Mouse (Mus musculus): ENCODE data around the gene Btk. TPM values are rescaled to one million over a fixed set of nuclear protein-coding genes. Genes with fewer than 3 reads are reported as not detected.

Btk gene
- polyA plus RNA-seq, 1 experiment = 79.4 TPM

DNA sequence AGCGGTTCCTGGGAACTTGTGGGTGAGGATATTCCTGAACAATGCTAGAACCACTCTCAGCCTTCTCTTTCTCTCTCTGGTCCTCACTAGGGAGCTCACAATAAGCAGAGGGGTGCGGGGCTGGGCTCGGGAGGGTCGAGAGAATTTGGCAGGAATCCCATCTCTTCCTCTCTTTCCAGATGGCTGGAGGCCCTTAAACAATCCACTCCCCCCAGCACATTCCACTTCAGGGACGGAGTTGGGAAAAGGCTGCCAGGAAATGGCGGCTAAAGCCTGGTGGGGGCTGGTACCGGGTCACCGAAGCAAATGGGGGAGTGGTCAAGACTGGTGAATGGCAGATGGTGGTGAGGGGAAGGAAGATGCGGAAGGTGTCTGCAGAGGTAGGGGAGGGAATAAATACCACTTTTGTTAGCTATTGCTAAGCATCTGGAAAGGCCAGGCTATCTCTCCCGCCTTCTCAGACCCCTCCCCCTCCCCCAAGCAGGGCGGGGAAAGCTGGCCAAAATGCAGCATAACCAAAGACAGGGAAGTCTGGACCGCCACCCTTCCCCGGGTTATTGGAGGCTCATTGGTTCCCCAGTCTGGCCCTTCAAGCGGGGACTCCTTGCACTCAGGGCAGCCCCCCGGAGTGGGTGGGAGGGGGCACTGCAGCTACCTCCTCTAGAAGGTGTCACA, 29.1 kb upstream of the Btk start:
- H3K27ac ChIP-seq (ENCODE audit: control insufficient read depth, insufficient read depth, low read depth, low read length, poor library complexity) = no peak overlapping the region
- no peaks in the 10 kb centered on the region; the same call in 1 of the 2 replicates for H3K4me1 ChIP-seq (ENCODE audit: control insufficient read depth, insufficient read depth, low read length)
- WGBS = 17% methylated on average over 15 of the region's 15 CpGs
- TF ChIP-seq CTCF (IDR thresholded peaks at IDR 0.05; ENCODE audit: control insufficient read depth, insufficient read depth, low read length) = no peak
- no peak for TF ChIP-seq POLR2A (IDR thresholded peaks at IDR 0.05; ENCODE audit: borderline replicate concordance, control insufficient read depth, low read depth, low read length)
- H3K4me3 ChIP-seq (replicated peaks; ENCODE audit: control insufficient read depth, low read depth, low read length) = peak overlapping the region; percentile 54

DNA sequence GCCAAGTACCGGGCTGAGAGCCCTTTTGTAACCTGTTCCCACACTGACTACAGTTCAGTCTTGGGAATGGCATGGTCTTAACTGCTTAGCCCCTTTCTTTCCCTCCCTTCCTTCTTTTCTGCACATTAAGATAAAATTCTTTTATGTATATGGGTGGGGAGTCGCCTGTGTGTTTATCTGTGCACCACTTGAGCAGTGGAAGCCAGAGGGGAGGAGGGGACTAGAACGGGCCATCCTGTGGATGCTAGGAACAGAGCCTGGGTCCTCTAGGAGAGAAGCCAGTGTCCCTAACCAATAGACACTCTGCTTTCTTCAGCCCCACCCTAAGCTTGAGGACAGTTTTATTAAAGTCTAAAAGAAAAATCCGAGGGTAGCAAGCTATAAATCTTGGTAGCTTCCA, 27.6 kb upstream of the Btk start:
- TF ChIP-seq CTCF (IDR thresholded peaks at IDR 0.05; ENCODE audit: control insufficient read depth, insufficient read depth, low read length) (no peak), POLR2A (IDR thresholded peaks at IDR 0.05; ENCODE audit: borderline replicate concordance, control insufficient read depth, low read depth, low read length) (no peak)
- 45% methylated on average over 4 of the region's 4 CpGs for WGBS
- Histone ChIP-seq H3K4me1 (ENCODE audit: control insufficient read depth, insufficient read depth, low read length) (no peaks in the 10 kb centered on the region; the same call in 1 of the 2 replicates), H3K4me3 (replicated peaks; ENCODE audit: control insufficient read depth, low read depth, low read length) (no peak overlapping the region), H3K27ac (ENCODE audit: control insufficient read depth, insufficient read depth, low read depth, low read length, poor library complexity) (no peak overlapping the region)

DNA sequence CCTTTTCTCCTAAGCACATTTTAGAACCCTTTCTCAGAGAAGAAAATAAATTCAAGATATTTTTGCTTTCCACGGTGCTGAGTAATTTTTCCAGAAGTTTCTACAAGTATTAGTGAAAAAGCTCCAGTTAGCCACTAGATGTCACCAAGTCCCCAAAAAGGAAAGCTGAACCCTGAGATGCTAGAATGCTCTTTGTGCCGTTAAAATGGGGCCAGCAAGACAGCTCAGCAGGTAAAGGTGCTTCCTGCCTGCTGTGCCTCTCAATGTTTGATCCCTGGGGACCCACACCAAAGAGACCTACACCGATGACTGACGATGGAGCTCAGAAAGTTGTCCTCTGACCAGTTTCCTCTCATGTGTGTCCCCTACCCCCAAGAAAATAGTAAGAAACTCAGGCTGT, 26.1 kb upstream of the Btk start:
- Histone ChIP-seq H3K4me3 (replicated peaks; ENCODE audit: control insufficient read depth, low read depth, low read length) (no peak overlapping the region), H3K4me1 (ENCODE audit: control insufficient read depth, insufficient read depth, low read length) (no peaks in the 10 kb centered on the region; the same call in 1 of the 2 replicates), H3K27ac (ENCODE audit: control insufficient read depth, insufficient read depth, low read depth, low read length, poor library complexity) (no peak overlapping the region)
- no peak for TF ChIP-seq POLR2A (IDR thresholded peaks at IDR 0.05; ENCODE audit: borderline replicate concordance, control insufficient read depth, low read depth, low read length)
- no peak for TF ChIP-seq CTCF (IDR thresholded peaks at IDR 0.05; ENCODE audit: control insufficient read depth, insufficient read depth, low read length)
- WGBS = 12% methylated on average over 4 of the region's 4 CpGs

DNA sequence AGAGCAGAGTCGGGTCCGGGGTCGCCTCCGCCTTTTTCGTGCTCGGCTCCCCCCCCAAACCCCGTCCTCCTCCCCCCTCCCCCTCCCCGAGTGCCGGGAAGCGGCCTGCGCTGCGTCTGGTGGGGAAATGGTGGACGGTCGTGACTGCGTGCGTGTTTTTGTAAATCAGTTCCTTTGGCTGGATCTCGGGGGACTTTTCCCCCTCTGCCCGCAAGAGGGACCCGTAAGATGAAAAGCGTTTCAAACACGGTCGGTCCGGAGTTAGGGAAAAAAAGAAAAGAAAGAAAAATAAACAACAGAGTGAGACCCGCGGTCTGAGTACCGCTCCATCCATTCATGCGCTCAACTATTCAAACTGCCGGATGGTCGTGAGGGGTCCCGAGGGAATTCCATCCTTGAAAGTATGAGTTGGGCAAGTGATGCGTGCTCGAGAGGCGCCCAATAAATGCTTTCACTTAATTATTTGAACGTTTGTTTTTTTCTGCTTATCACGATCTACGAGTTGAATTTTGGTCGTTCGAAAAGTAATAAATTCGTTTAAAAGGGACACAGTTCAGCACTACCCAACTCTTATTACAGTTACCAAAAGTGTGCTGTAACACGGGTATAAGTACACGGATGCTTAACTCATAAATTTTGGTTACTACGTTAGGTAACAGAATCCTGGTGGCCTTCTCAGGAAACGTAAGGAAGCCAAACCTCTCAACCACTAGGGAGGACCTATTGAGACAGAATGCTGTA, 18.2 kb upstream of the Btk start:
- Histone ChIP-seq H3K4me1 (ENCODE audit: control insufficient read depth, insufficient read depth, low read length) (no peaks in the 10 kb centered on the region; the same call in 1 of the 2 replicates), H3K4me3 (replicated peaks; ENCODE audit: control insufficient read depth, low read depth, low read length) (peak overlapping the region; percentile 79), H3K27ac (ENCODE audit: control insufficient read depth, insufficient read depth, low read depth, low read length, poor library complexity) (peak overlapping the region; percentile 93)
- no peak for TF ChIP-seq POLR2A (IDR thresholded peaks at IDR 0.05; ENCODE audit: borderline replicate concordance, control insufficient read depth, low read depth, low read length)
- no peak for TF ChIP-seq CTCF (IDR thresholded peaks at IDR 0.05; ENCODE audit: control insufficient read depth, insufficient read depth, low read length)
- WGBS = 14% methylated on average over 33 of the region's 43 CpGs

DNA sequence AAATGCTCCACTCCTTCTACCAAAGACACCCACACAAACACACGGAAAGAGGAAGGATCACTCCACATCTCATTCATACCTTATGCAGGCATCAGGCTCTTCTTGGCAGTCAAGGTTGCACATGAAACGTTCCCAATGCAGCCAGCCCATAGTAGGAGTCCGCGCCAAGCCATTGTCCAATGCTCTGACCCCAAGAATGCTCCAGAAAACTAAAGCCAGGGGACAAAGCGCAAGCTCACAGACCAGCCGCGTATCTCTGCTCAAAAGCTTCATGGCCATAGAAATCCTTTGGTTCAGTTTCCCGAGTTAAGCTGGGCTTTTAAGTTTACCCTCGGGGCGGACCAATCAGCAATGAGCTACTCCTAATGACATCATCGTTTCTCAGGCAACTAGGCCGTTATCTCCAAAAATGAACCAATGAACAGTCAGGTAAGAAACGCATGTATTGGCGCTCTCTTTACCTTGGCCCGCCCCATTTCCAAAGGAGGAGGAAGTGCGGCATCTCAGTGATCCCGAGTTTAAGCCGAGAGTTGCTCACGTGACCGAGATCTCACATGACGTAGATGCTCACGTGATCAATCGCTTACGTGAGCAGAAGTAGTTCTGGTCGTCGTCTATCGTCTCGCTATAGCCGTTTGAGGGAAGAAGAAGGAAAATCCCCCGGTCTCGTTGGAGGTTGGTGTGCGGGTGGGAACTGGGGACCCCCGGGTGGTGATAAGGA, 17.4 kb upstream of the Btk start, which contains the start of the genes Gla and Hnrnph2:
Gene Gla (minus strand): TSS at position 467 of the 721 bp plus-strand sequence.
Gene Hnrnph2 (plus strand): TSS at position 521 of the 721 bp plus-strand sequence.
- TF ChIP-seq CTCF (IDR thresholded peaks at IDR 0.05; ENCODE audit: control insufficient read depth, insufficient read depth, low read length) = no peak
- no peak for TF ChIP-seq POLR2A (IDR thresholded peaks at IDR 0.05; ENCODE audit: borderline replicate concordance, control insufficient read depth, low read depth, low read length)
- Histone ChIP-seq H3K27ac (ENCODE audit: control insufficient read depth, insufficient read depth, low read depth, low read length, poor library complexity) (peak within 1 kb of the TSS; percentile 93), H3K4me1 (ENCODE audit: control insufficient read depth, insufficient read depth, low read length) (no peaks in the 10 kb centered on the region; the same call in 1 of the 2 replicates), H3K4me3 (replicated peaks; ENCODE audit: control insufficient read depth, low read depth, low read length) (peak within 1 kb of the TSS; percentile 86)
- 19% methylated on average over 33 of the region's 33 CpGs for WGBS

DNA sequence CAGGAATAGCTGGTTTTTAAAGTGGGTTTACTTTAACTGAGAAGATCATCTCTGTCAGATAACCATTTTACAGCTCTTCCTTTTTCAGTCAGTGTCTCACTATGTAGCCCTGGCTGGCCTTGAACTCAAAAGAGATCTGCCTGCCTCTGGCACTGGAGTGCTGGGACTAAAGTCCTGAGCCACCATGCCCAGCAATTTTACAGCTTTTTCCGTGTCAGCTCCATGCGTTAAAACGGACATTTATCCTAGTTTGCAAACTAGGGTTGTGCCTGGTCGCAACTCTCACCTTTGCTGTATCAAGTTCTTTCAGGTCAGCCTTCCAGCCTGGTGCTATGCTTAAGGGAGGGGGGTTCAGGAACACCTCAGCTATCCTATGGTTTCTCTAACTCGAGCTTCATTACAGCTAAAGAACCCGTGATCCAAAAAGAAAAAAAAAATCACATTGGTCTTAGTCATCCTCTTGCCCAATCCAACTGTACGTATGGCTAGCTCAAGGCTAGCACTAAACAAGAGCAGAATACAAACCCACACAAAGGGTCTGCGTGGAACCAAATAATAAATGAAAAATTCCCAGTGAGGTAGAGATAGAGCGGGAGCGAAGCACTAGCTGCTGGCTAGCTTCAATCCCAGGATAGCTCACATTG, 16.7 kb upstream of the Btk start:
- WGBS = 25% methylated on average over 10 of the region's 10 CpGs
- Histone ChIP-seq H3K4me1 (ENCODE audit: control insufficient read depth, insufficient read depth, low read length) (no peaks in the 10 kb centered on the region; the same call in 1 of the 2 replicates), H3K27ac (ENCODE audit: control insufficient read depth, insufficient read depth, low read depth, low read length, poor library complexity) (peak overlapping the region; percentile 78), H3K4me3 (replicated peaks; ENCODE audit: control insufficient read depth, low read depth, low read length) (peak overlapping the region; percentile 86)
- TF ChIP-seq CTCF (IDR thresholded peaks at IDR 0.05; ENCODE audit: control insufficient read depth, insufficient read depth, low read length) = no peak

DNA sequence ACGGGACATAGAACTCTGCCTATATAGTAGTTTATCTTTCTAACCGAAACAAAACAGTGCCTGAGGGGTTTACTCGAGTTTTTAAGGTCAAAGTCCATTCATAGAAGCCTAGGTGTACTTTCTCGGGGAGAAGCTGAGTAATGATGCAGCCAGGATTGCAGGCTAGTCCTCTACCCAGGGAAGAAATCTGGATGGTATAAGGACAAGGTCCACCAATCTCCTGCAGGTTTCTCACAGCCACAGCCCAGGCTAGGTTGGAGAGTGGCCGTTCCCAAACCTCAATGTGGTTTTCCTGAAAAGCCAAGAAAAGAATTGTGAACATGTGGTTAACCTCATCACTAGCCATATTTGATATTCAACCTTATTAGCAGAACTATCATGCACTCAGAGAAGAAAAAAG, 6.5 kb upstream of the Btk start:
- WGBS = 22% methylated on average over 5 of the region's 5 CpGs
- TF ChIP-seq CTCF (IDR thresholded peaks at IDR 0.05; ENCODE audit: control insufficient read depth, insufficient read depth, low read length) = no peak
- TF ChIP-seq POLR2A (IDR thresholded peaks at IDR 0.05; ENCODE audit: borderline replicate concordance, control insufficient read depth, low read depth, low read length) = no peak
- Histone ChIP-seq H3K27ac (ENCODE audit: control insufficient read depth, insufficient read depth, low read depth, low read length, poor library complexity) (no peak overlapping the region), H3K4me1 (ENCODE audit: control insufficient read depth, insufficient read depth, low read length) (no peaks in the 10 kb centered on the region), H3K4me3 (replicated peaks; ENCODE audit: control insufficient read depth, low read depth, low read length) (no peak overlapping the region)
